Mouse (Mus musculus): ENCODE measurements around the gene Arl6ip1. TPM values are rescaled to one million over a fixed set of nuclear protein-coding genes. Genes with fewer than 3 reads are reported as not detected.

Arl6ip1 gene
- total and polyA plus RNA-seq, 3 experiments = 214 to 248 (median 234) TPM

GRCm38 (mm10) chr7:118115533-118115876 is 14.0 kb downstream of the Arl6ip1 start:
- in situ Hi-C loops (cut with MboI; ENCODE audit: low pct_ligation_motif_present, low pct_unique_long_range_greater_than_20kb, low sequenced_read_pairs) = loop anchor here (25.0 kb wide), 2 partner anchors 628 to 703 kb away; no protein-coding TSS in a partner anchor
- peak overlapping the region; percentile 83 for H3K9ac ChIP-seq (ENCODE audit: insufficient read depth, low read depth)
- peaks cover 54% of the 10 kb centered on the region for H3K79me2 ChIP-seq (replicated peaks; ENCODE audit: control insufficient read depth, extremely low read depth, insufficient read depth, poor library complexity, severe bottlenecking)
- H3K9me3 ChIP-seq (replicated peaks; ENCODE audit: low read length) = no peaks in the 10 kb centered on the region
- H3K4me3 ChIP-seq (replicated peaks in 1 of 3; ENCODE audit: low read depth in 2 of 3, low read length in 2 of 3, poor library complexity in 1 of 3) = peak overlapping the region; percentile 83 to 90 (median 85)
- no peak for DNase-seq (ENCODE audit: extremely low read depth)
- peaks cover 58 to 76% of the 10 kb centered on the region in 2 experiments for H3K36me3 ChIP-seq (replicated peaks in 1 of 2; ENCODE audit: control insufficient read depth in 1 of 2, insufficient read depth in 1 of 2, low read length in 1 of 2)
- TF ChIP-seq ZMIZ1 (IDR thresholded peaks at IDR 0.05; ENCODE audit: low read depth, low read length) = no peak
- TF ChIP-seq NELFE (IDR thresholded peaks at IDR 0.05; ENCODE audit: low read depth, low read length) = no peak
- TF ChIP-seq CHD2 (IDR thresholded peaks at IDR 0.05; ENCODE audit: low read length) = no peak
- H3K4me1 ChIP-seq (ENCODE audit: control insufficient read depth in 1 of 2, insufficient read depth in 2 of 2) = peaks cover 7 to 55% of the 10 kb centered on the region in 2 experiments
- H3K27me3 ChIP-seq (replicated peaks) = no peaks in the 10 kb centered on the region
- H3K27ac ChIP-seq (ENCODE audit: insufficient read depth, low read depth) = peak overlapping the region; percentile 61
- dilution Hi-C loops (cut with MboI; ENCODE audit: extremely low pct_ligation_motif_present, extremely low pct_unique_long_range_greater_than_20kb, low sequenced_read_pairs) = no loop called here
- 0 out of 2 replicates have a peak overlapping the region, but pooled peaks have one; percentile 97 for H3K4me2 ChIP-seq (ENCODE audit: insufficient read depth, low read depth, poor library complexity, severe bottlenecking)

GRCm38 (mm10) chr7:118113541-118114297 is 15.7 kb downstream of the Arl6ip1 start:
- H3K9ac ChIP-seq (ENCODE audit: insufficient read depth, low read depth) = peak overlapping the region; percentile 83
- in situ Hi-C loops (cut with MboI; ENCODE audit: low pct_ligation_motif_present, low pct_unique_long_range_greater_than_20kb, low sequenced_read_pairs) = loop anchor here (25.0 kb wide), 2 partner anchors 626 to 701 kb away; no protein-coding TSS in a partner anchor
- H3K36me3 ChIP-seq (replicated peaks in 1 of 2; ENCODE audit: control insufficient read depth in 1 of 2, insufficient read depth in 1 of 2, low read length in 1 of 2) = peaks cover 56 to 76% of the 10 kb centered on the region in 2 experiments
- no peaks in the 10 kb centered on the region for H3K9me3 ChIP-seq (replicated peaks; ENCODE audit: low read length)
- no peak for DNase-seq (ENCODE audit: extremely low read depth)
- TF ChIP-seq SIN3A (IDR thresholded peaks at IDR 0.05; ENCODE audit: low read length) (peak; percentile 75), CHD2 (IDR thresholded peaks at IDR 0.05; ENCODE audit: low read length) (no peak), TBP (conservative IDR thresholded peaks at IDR 0.05; ENCODE audit: low read depth, low read length) (no peak), POLR2AphosphoS2 (IDR thresholded peaks at IDR 0.05; ENCODE audit: low read depth, low read length) (0 out of 2 replicates have a peak, but pooled peaks have one; percentile 33), CHD1 (IDR thresholded peaks at IDR 0.05; ENCODE audit: low read depth, low read length) (peak; percentile 74; the same call in 1 of the 2 replicates)
- dilution Hi-C loops (cut with MboI; ENCODE audit: extremely low pct_ligation_motif_present, extremely low pct_unique_long_range_greater_than_20kb, low sequenced_read_pairs) = no loop called here
- peaks cover 72% of the 10 kb centered on the region for H3K79me2 ChIP-seq (replicated peaks; ENCODE audit: control insufficient read depth, extremely low read depth, insufficient read depth, poor library complexity, severe bottlenecking)
- H3K4me2 ChIP-seq (ENCODE audit: insufficient read depth, low read depth, poor library complexity, severe bottlenecking) = peak overlapping the region; percentile 97
- peak overlapping the region; percentile 83 to 90 (median 85) for H3K4me3 ChIP-seq (replicated peaks in 1 of 3; ENCODE audit: low read depth in 2 of 3, low read length in 2 of 3, poor library complexity in 1 of 3)
- H3K4me1 ChIP-seq (ENCODE audit: control insufficient read depth in 1 of 2, insufficient read depth in 2 of 2) = peaks cover 10 to 53% of the 10 kb centered on the region in 2 experiments
- H3K27ac ChIP-seq (ENCODE audit: insufficient read depth, low read depth) = no peak overlapping the region
- H3K27me3 ChIP-seq (replicated peaks) = no peaks in the 10 kb centered on the region

GRCm38 (mm10) chr7:118111128-118111527 is 18.3 kb downstream of the Arl6ip1 start:
- Histone ChIP-seq H3K4me3 (replicated peaks in 1 of 3; ENCODE audit: low read depth in 2 of 3, low read length in 2 of 3, poor library complexity in 1 of 3) (peak overlapping the region in 2 of 3 experiments; percentile 56 to 85), H3K4me1 (ENCODE audit: control insufficient read depth in 1 of 2, insufficient read depth in 2 of 2) (peaks cover 12 to 60% of the 10 kb centered on the region in 2 experiments), H3K27ac (ENCODE audit: insufficient read depth, low read depth) (no peak overlapping the region), H3K27me3 (replicated peaks) (no peaks in the 10 kb centered on the region), H3K9me3 (replicated peaks; ENCODE audit: low read length) (no peaks in the 10 kb centered on the region), H3K4me2 (ENCODE audit: insufficient read depth, low read depth, poor library complexity, severe bottlenecking) (peak overlapping the region; percentile 97), H3K9ac (ENCODE audit: insufficient read depth, low read depth) (peak overlapping the region; percentile 83), H3K36me3 (replicated peaks in 1 of 2; ENCODE audit: control insufficient read depth in 1 of 2, insufficient read depth in 1 of 2, low read length in 1 of 2) (peaks cover 74 to 95% of the 10 kb centered on the region in 2 experiments), H3K79me2 (replicated peaks; ENCODE audit: control insufficient read depth, extremely low read depth, insufficient read depth, poor library complexity, severe bottlenecking) (peaks cover 87% of the 10 kb centered on the region)
- dilution Hi-C loops (cut with MboI; ENCODE audit: extremely low pct_ligation_motif_present, extremely low pct_unique_long_range_greater_than_20kb, low sequenced_read_pairs) (no loop called here), in situ Hi-C loops (cut with MboI; ENCODE audit: low pct_ligation_motif_present, low pct_unique_long_range_greater_than_20kb, low sequenced_read_pairs) (loop anchor here (25.0 kb wide), 2 partner anchors 624 to 699 kb away; no protein-coding TSS in a partner anchor)
- TF ChIP-seq MAX (IDR thresholded peaks at IDR 0.05; ENCODE audit: low read length) = no peak
- TF ChIP-seq POLR2AphosphoS2 (IDR thresholded peaks at IDR 0.05; ENCODE audit: low read depth, low read length) = peak; percentile 55; the same call in 1 of the 2 replicates
- no peak for DNase-seq (ENCODE audit: extremely low read depth)

All from CH12.LX (cell line).